Mouse (Mus musculus): ENCODE data around the gene Grb14. TPM values are rescaled to one million over a fixed set of nuclear protein-coding genes. Genes with fewer than 3 reads are reported as not detected.

Gene Grb14
- total and polyA plus RNA-seq, 3 experiments, result 0.22 TPM; not detected in 2

DNA sequence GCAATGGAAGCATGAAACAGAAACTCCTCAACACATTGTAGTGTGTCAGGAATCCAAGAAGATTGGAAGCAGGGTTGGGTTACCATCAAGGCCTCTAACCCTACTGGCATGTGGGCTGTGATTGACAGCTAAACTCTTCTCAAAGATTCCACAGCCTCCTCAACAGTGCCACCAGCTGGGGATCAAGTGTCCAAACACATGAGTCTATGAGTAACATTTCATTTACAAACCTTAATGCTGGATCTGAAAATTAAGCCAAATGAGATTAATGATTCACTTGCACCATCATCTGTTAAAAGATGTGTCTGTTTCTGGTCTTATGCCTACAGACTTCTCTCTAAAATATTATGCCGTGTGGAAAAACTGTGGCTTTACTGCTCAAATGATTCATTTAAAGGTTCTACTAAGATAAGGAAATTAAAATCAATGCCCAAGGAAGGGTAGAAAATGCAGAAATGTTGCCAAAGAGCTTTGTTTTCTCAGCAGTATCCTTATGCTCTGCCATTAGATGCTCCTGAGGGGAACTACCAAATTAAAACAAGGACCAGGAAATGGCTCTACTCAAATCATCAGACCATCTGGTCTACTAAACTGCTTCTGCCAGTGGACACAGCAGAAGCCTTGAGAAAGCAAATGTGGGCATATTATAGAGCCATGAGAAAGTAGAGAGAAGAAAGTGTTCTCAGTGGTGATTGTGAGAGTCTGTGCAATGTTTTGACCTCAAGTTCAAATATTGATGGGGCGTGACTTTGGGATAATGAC lies 35.2 kb downstream of the Grb14 start:
- no peaks in the 10 kb centered on the region for H3K27me3 ChIP-seq (ENCODE audit: insufficient read depth, low read length)
- TF ChIP-seq TAL1 (conservative IDR thresholded peaks at IDR 0.05; ENCODE audit: low read depth, low read length), result no peak
- no peak for TF ChIP-seq POLR2AphosphoS5 (IDR thresholded peaks at IDR 0.05; ENCODE audit: insufficient replicate concordance, low read depth, low read length)
- TF ChIP-seq CTCF (IDR thresholded peaks at IDR 0.05; ENCODE audit: low read depth, low read length), result no peak
- no peak for TF ChIP-seq GATA1 (IDR thresholded peaks at IDR 0.05; ENCODE audit: borderline replicate concordance, low read length)
- no peak for TF ChIP-seq GATA2 (IDR thresholded peaks at IDR 0.05; ENCODE audit: borderline replicate concordance, low read depth, low read length)
- H3K4me1 ChIP-seq (ENCODE audit: insufficient read depth, low read depth, low read length), result no peaks in the 10 kb centered on the region
- no peak for ATAC-seq (ENCODE audit: extremely low read depth, insufficient number of reproducible peaks, low FRiP score, poor library complexity, severe bottlenecking)
- no peak overlapping the region for H3K4me3 ChIP-seq (ENCODE audit: low read depth, low read length)
- H3K36me3 ChIP-seq (replicated peaks), result no peaks in the 10 kb centered on the region
- H3K9me3 ChIP-seq (replicated peaks), result no peaks in the 10 kb centered on the region
- DNase-seq (ENCODE audit: low spot score), result no peak

- H3K4me1 ChIP-seq (ENCODE audit: insufficient read depth, low read depth, low read length), result no peaks in the 10 kb centered on the region
- H3K4me3 ChIP-seq (ENCODE audit: low read depth, low read length), result no peak overlapping the region
- no peaks in the 10 kb centered on the region for H3K36me3 ChIP-seq (replicated peaks)
- peaks cover 4% of the 10 kb centered on the region; the same call in 1 of the 2 replicates for H3K9me3 ChIP-seq (replicated peaks)
- H3K27me3 ChIP-seq (ENCODE audit: insufficient read depth, low read length), result no peaks in the 10 kb centered on the region
- DNase-seq (ENCODE audit: low spot score) (no peak), ATAC-seq (ENCODE audit: extremely low read depth, insufficient number of reproducible peaks, low FRiP score, poor library complexity, severe bottlenecking) (no peak)
- TF ChIP-seq CTCF (IDR thresholded peaks at IDR 0.05; ENCODE audit: low read depth, low read length) (no peak), POLR2AphosphoS5 (IDR thresholded peaks at IDR 0.05; ENCODE audit: insufficient replicate concordance, low read depth, low read length) (no peak), GATA2 (IDR thresholded peaks at IDR 0.05; ENCODE audit: borderline replicate concordance, low read depth, low read length) (no peak), GATA1 (IDR thresholded peaks at IDR 0.05; ENCODE audit: borderline replicate concordance, low read length) (no peak), TAL1 (conservative IDR thresholded peaks at IDR 0.05; ENCODE audit: low read depth, low read length) (no peak)
Measured at GRCm38 (mm10) chr2:64987782-64988181, 37.0 kb downstream of the Grb14 start.

DNA sequence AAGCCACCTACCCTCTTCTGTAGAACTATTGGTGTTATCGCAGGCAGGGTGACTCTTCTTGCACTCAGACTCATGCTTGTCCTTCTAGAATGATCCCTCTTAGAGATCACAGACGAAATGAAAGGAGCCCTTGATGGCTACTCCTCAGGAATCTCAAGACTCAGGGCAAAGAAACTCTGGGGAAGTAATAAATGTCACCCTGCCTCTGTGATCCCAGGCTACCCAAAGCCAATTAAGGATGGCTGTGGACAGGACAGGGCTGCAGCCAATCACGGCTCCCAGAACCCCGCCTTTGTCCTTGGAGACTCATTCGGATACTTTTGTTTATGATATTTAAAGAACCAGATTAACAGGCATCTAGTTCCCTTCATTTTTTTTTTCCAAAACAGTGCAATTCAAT lies 49.2 kb downstream of the Grb14 start:
- no peaks in the 10 kb centered on the region for H3K4me1 ChIP-seq (ENCODE audit: insufficient read depth, low read depth, low read length)
- H3K27me3 ChIP-seq (ENCODE audit: insufficient read depth, low read length), result no peaks in the 10 kb centered on the region
- TF ChIP-seq GATA2 (IDR thresholded peaks at IDR 0.05; ENCODE audit: borderline replicate concordance, low read depth, low read length) (no peak), GATA1 (IDR thresholded peaks at IDR 0.05; ENCODE audit: borderline replicate concordance, low read length) (no peak), CTCF (IDR thresholded peaks at IDR 0.05; ENCODE audit: low read depth, low read length) (no peak), TAL1 (conservative IDR thresholded peaks at IDR 0.05; ENCODE audit: low read depth, low read length) (no peak), POLR2AphosphoS5 (IDR thresholded peaks at IDR 0.05; ENCODE audit: insufficient replicate concordance, low read depth, low read length) (no peak)
- H3K4me3 ChIP-seq (ENCODE audit: low read depth, low read length), result no peak overlapping the region
- no peaks in the 10 kb centered on the region for H3K36me3 ChIP-seq (replicated peaks)
- DNase-seq (ENCODE audit: low spot score), result no peak
- H3K9me3 ChIP-seq (replicated peaks), result peaks cover 14% of the 10 kb centered on the region
- no peak for ATAC-seq (ENCODE audit: extremely low read depth, insufficient number of reproducible peaks, low FRiP score, poor library complexity, severe bottlenecking)

DNA sequence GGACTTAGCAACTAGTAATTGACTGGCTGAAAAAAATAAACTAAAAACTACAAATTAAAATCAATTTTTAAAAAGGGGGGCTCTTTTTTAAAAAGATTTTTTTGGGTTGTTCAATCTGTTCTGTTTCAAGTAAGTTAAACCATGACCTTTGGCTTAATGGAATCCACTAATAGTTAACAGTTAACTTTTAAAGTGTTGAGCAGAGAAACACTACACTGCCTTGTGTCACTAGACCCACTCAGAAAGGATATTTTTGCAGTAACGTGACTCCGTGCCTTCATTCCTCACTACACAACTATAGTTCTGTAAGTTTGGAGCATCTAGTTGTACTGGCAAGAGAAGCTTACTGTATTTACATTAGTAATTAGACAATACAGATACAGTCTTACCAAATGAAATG lies 50.2 kb downstream of the Grb14 start:
- no peaks in the 10 kb centered on the region for H3K36me3 ChIP-seq (replicated peaks)
- no peak for TF ChIP-seq GATA1 (IDR thresholded peaks at IDR 0.05; ENCODE audit: borderline replicate concordance, low read length)
- no peaks in the 10 kb centered on the region for H3K4me1 ChIP-seq (ENCODE audit: insufficient read depth, low read depth, low read length)
- H3K9me3 ChIP-seq (replicated peaks), result peaks cover 14% of the 10 kb centered on the region
- DNase-seq (ENCODE audit: low spot score) (no peak), ATAC-seq (ENCODE audit: extremely low read depth, insufficient number of reproducible peaks, low FRiP score, poor library complexity, severe bottlenecking) (no peak)
- no peaks in the 10 kb centered on the region for H3K27me3 ChIP-seq (ENCODE audit: insufficient read depth, low read length)
- no peak overlapping the region for H3K4me3 ChIP-seq (ENCODE audit: low read depth, low read length)

DNA sequence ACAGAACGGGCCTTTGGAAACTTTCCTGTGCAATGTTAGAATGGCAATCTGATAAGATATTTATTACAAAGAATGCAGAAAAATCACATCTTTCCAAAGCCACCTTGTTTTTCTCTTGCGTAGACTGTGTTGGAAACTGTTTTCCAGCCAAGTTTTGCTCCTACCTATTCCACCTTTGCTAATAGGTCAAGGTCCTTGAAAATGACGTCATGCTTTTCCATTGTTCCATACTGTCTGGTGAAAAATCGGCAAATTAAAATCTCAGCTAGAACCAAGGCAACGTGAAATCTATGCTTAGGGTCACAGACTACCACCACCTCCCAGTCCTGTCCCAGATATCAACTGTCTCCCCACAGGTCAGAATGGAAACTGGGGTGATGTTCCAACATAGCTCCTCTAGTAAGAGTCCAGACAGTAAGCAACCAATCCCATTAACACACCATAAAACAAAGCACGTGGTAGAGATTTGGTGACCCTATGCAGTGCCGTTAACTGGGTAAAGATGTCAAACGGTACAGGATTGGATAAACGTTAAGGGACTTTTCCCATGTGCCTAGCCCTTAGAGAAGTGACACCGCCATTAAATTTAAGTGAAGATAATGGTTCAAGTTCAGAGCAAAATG lies 50.9 kb downstream of the Grb14 start:
- Histone ChIP-seq H3K4me1 (ENCODE audit: insufficient read depth, low read depth, low read length) (no peaks in the 10 kb centered on the region), H3K27me3 (ENCODE audit: insufficient read depth, low read length) (no peaks in the 10 kb centered on the region), H3K36me3 (replicated peaks) (no peaks in the 10 kb centered on the region), H3K9me3 (replicated peaks) (peaks cover 17% of the 10 kb centered on the region), H3K4me3 (ENCODE audit: low read depth, low read length) (no peak overlapping the region)
- no peak for ATAC-seq (ENCODE audit: extremely low read depth, insufficient number of reproducible peaks, low FRiP score, poor library complexity, severe bottlenecking)
- TF ChIP-seq GATA2 (IDR thresholded peaks at IDR 0.05; ENCODE audit: borderline replicate concordance, low read depth, low read length) (no peak), CTCF (IDR thresholded peaks at IDR 0.05; ENCODE audit: low read depth, low read length) (no peak), TAL1 (conservative IDR thresholded peaks at IDR 0.05; ENCODE audit: low read depth, low read length) (no peak), POLR2AphosphoS5 (IDR thresholded peaks at IDR 0.05; ENCODE audit: insufficient replicate concordance, low read depth, low read length) (no peak), GATA1 (IDR thresholded peaks at IDR 0.05; ENCODE audit: borderline replicate concordance, low read length) (no peak)
- DNase-seq (ENCODE audit: low spot score), result no peak

- H3K36me3 ChIP-seq (replicated peaks), result no peaks in the 10 kb centered on the region
- H3K27me3 ChIP-seq (ENCODE audit: insufficient read depth, low read length), result no peaks in the 10 kb centered on the region
- H3K4me3 ChIP-seq (ENCODE audit: low read depth, low read length), result no peak overlapping the region
- DNase-seq (ENCODE audit: low spot score), result no peak
- H3K9me3 ChIP-seq (replicated peaks), result peaks cover 18% of the 10 kb centered on the region
- no peak for ATAC-seq (ENCODE audit: extremely low read depth, insufficient number of reproducible peaks, low FRiP score, poor library complexity, severe bottlenecking)
- TF ChIP-seq TAL1 (conservative IDR thresholded peaks at IDR 0.05; ENCODE audit: low read depth, low read length) (no peak), CTCF (IDR thresholded peaks at IDR 0.05; ENCODE audit: low read depth, low read length) (no peak), POLR2AphosphoS5 (IDR thresholded peaks at IDR 0.05; ENCODE audit: insufficient replicate concordance, low read depth, low read length) (no peak), GATA1 (IDR thresholded peaks at IDR 0.05; ENCODE audit: borderline replicate concordance, low read length) (no peak), GATA2 (IDR thresholded peaks at IDR 0.05; ENCODE audit: borderline replicate concordance, low read depth, low read length) (no peak)
- no peaks in the 10 kb centered on the region for H3K4me1 ChIP-seq (ENCODE audit: insufficient read depth, low read depth, low read length)
Measured at GRCm38 (mm10) chr2:64973125-64973524, 51.7 kb downstream of the Grb14 start.

All from G1E (cell line).